Comparison of ENCODE assay signal across 16 mouse cellular contexts in the genomic region with DNA sequence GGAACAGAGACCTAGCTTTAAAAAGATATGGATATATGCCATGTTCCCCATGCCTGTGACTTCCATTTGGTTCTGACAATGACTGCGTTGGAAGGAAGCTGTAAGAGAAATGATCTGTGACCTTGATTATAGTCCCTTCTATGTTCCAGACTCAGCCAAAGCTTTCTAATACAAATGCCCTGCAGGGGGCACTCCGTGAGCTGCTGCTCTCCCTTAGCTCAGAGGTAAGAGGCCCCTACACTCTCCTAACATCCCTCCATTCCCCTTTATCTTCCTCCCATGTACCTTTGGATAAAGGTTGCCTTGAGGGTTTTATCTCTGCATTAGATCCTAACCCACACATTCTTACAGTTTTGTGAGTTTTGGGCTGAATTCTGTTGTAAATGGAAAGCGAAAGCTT.
DNase-seq lines count a peak whose midpoint lies in the region; ATAC-seq and TF ChIP-seq lines count a peak whose summit lies in the region.
"Had no signal": no experiment of that assay in that cellular context is flagged by ENCODE, and none has a peak within 500 bp of the region (broad histone marks: within the 10 kb centered on the region; RNA-seq: fewer than 3 reads in every experiment).

No protein-coding gene starts in this region.

- H3K9me3 ChIP-seq in lung, postnatal 0 days (ENCODE audit: low read length), result no peaks in the 10 kb centered on the region
- no peaks in the 10 kb centered on the region for H3K9me3 ChIP-seq in MEL (replicated peaks; ENCODE audit: insufficient read depth, low read length)
- H3K9me3 ChIP-seq in forebrain, embryonic 16.5 days (ENCODE audit: control insufficient read depth, low read length), result no peaks in the 10 kb centered on the region
- H3K9me3 ChIP-seq: limb, embryonic 15.5 days had no signal

- TF ChIP-seq EP300 in lung, postnatal 0 days (IDR thresholded peaks at IDR 0.05), result no peak
- TF ChIP-seq EP300 in MEL (IDR thresholded peaks at IDR 0.05; ENCODE audit: low read depth in 1 of 2, low read length in 2 of 2), result no peak

- ATAC-seq in lung, postnatal 0 days, result no peak
- no peak for ATAC-seq in forebrain, embryonic 16.5 days
- no peak for ATAC-seq in inflammation-experienced regulatory T-cells, adult 6 months
- ATAC-seq: forebrain, postnatal 0 days had no signal

- H3K4me1 ChIP-seq in lung, postnatal 0 days (ENCODE audit: insufficient read depth, low read depth, low read length), result no peaks in the 10 kb centered on the region
- H3K4me1 ChIP-seq in MEL (ENCODE audit: control insufficient read depth in 1 of 2, insufficient read depth in 2 of 2, low read length in 2 of 2), result no peaks in the 10 kb centered on the region
- no peaks in the 10 kb centered on the region for H3K4me1 ChIP-seq in forebrain, embryonic 16.5 days (replicated peaks; ENCODE audit: control insufficient read depth, insufficient read depth, low read length)
- H3K4me1 ChIP-seq: limb, embryonic 15.5 days had no signal

- no peaks in the 10 kb centered on the region for H3K79me2 ChIP-seq in MEL (ENCODE audit: control insufficient read depth, insufficient read depth, low read length, poor library complexity)

- H3K4me2 ChIP-seq in lung, postnatal 0 days (replicated peaks; ENCODE audit: low read depth, low read length), result no peak overlapping the region
- no peak overlapping the region for H3K4me2 ChIP-seq in forebrain, embryonic 16.5 days (ENCODE audit: low read length)
- H3K4me2 ChIP-seq: hindbrain, embryonic 14.5 days; limb, embryonic 15.5 days; midbrain, embryonic 11.5 days had no signal

- WGBS in lung, postnatal 0 days, result 48% methylated on average over 3 of the region's 3 CpGs
- WGBS in forebrain, embryonic 16.5 days, result 54% methylated on average over 3 of the region's 3 CpGs

- H3K9ac ChIP-seq in lung, postnatal 0 days (replicated peaks; ENCODE audit: low read depth), result no peak overlapping the region
- H3K9ac ChIP-seq in MEL (ENCODE audit: control insufficient read depth, low read depth, low read length, poor library complexity, severe bottlenecking), result no peak overlapping the region
- no peak overlapping the region for H3K9ac ChIP-seq in forebrain, embryonic 16.5 days (replicated peaks; ENCODE audit: low read depth, low read length)
- H3K9ac ChIP-seq: forebrain, postnatal 0 days; hindbrain, embryonic 14.5 days; limb, embryonic 15.5 days had no signal

- H3K27me3 ChIP-seq in lung, postnatal 0 days (replicated peaks; ENCODE audit: insufficient read depth, low read length), result no peaks in the 10 kb centered on the region
- no peaks in the 10 kb centered on the region for H3K27me3 ChIP-seq in MEL (ENCODE audit: control insufficient read depth in 1 of 2, insufficient read depth in 2 of 2, low read length in 2 of 2)
- H3K27me3 ChIP-seq in forebrain, embryonic 16.5 days (replicated peaks; ENCODE audit: control insufficient read depth, insufficient read depth, low read length), result no peaks in the 10 kb centered on the region
- H3K27me3 ChIP-seq: limb, embryonic 15.5 days had no signal

- peak; percentile 20 for TF ChIP-seq RAD21 in MEL (IDR thresholded peaks at IDR 0.05; ENCODE audit: low read depth, low read length)

- H3K4me3 ChIP-seq in lung, postnatal 0 days (ENCODE audit: low read depth, low read length), result no peak overlapping the region
- H3K4me3 ChIP-seq in MEL (ENCODE audit: control insufficient read depth in 1 of 2, insufficient read depth in 1 of 2, low read depth in 2 of 2, low read length in 2 of 2), result no peak overlapping the region
- H3K4me3 ChIP-seq in forebrain, embryonic 16.5 days (replicated peaks; ENCODE audit: low read length), result no peak overlapping the region
- H3K4me3 ChIP-seq: limb, embryonic 15.5 days had no signal

- peak; percentile 22; the same call in 1 of the 2 replicates for TF ChIP-seq CTCF in lung, postnatal 0 days (IDR thresholded peaks at IDR 0.05)
- TF ChIP-seq CTCF in MEL (IDR thresholded peaks at IDR 0.05 in 2 of 3, conservative IDR thresholded peaks at IDR 0.05 in 1 of 3; ENCODE audit: control insufficient read depth in 1 of 3, insufficient read depth in 1 of 3, low read depth in 2 of 3, low read length in 3 of 3, poor library complexity in 1 of 3, severe bottlenecking in 1 of 3), result peak in 2 of 3 experiments; percentile 23; a peak in 3 of 6 replicates

- H3K36me3 ChIP-seq in lung, postnatal 0 days (ENCODE audit: insufficient read depth, low read length), result no peaks in the 10 kb centered on the region
- no peaks in the 10 kb centered on the region for H3K36me3 ChIP-seq in MEL (ENCODE audit: control insufficient read depth in 1 of 2, insufficient read depth in 2 of 2, low read length in 2 of 2)
- H3K36me3 ChIP-seq in forebrain, embryonic 16.5 days (ENCODE audit: control insufficient read depth, insufficient read depth), result no peaks in the 10 kb centered on the region
- H3K36me3 ChIP-seq: limb, embryonic 15.5 days had no signal

- DNase-seq in kidney, adult 9 months, result peak; percentile 60
- DNase-seq in kidney, postnatal 4 days, result no peak
- DNase-seq in lung, postnatal 0 days (ENCODE audit: low spot score), result no peak
- no peak for DNase-seq in lung, postnatal 14 days
- peak; percentile 4 for DNase-seq in MEL (ENCODE audit: low read depth, low spot score)
- DNase-seq: adrenal gland, adult 8-10 months; cerebellum, adult 9-10 months; forebrain, postnatal 0 days; gastrocnemius, postnatal 14 days; heart, postnatal 14 days; lung, postnatal 10 days had no signal

- no peak overlapping the region for H3K27ac ChIP-seq in lung, postnatal 0 days (ENCODE audit: low read length)
- H3K27ac ChIP-seq in MEL (ENCODE audit: control insufficient read depth, low read depth, low read length), result no peak overlapping the region
- no peak overlapping the region for H3K27ac ChIP-seq in forebrain, embryonic 16.5 days (ENCODE audit: low read length)
- H3K27ac ChIP-seq: hindbrain, embryonic 14.5 days; limb, embryonic 15.5 days had no signal

- no peak for TF ChIP-seq POLR2A in MEL (IDR thresholded peaks at IDR 0.05; ENCODE audit: control insufficient read depth in 1 of 2, insufficient read depth in 1 of 2, low read depth in 1 of 2, low read length in 2 of 2, poor library complexity in 1 of 2)

TF ChIP-seq in MEL, 35 proteins besides CTCF, POLR2A, EP300 and RAD21:
- peak; percentile 38 for TF ChIP-seq SMC3 (IDR thresholded peaks at IDR 0.05; ENCODE audit: low read depth, low read length)
- no peak for TF ChIP-seq POLR2AphosphoS2 (IDR thresholded peaks at IDR 0.05; ENCODE audit: low read length)
TF ChIP-seq in MEL: peak in this region for 1.

Comparison
In these comparisons a context has a peak if more than half of its experiments do, and no peak if none do; other contexts are left out.
1. DNase-seq: peak in kidney, adult 9 months (single experiment) and MEL (single experiment); none in kidney, postnatal 4 days (0 of 2), lung, postnatal 0 days (single experiment) and lung, postnatal 14 days (single experiment).